Mouse (Mus musculus) adrenal gland, postnatal 10 days (tissue): ENCODE data around the gene Lipe. TPM values are rescaled to one million over a fixed set of nuclear protein-coding genes. Genes with fewer than 3 reads are reported as not detected.
"Not testable (repeated sequence)": the region's sequence is repeated elsewhere in the genome, so short reads cannot be mapped to it uniquely, and the experiment has no call there.

Experiments
- DNase-seq: peaks from one replicate; pipeline ENCODE4 v3.0.0; 2021; ENCODE audit warnings: mixed read lengths
- long read RNA-seq, 2 experiments: library from polyadenylated mRNA; stranded (forward); transcript quantifications; one replicate each; pipeline ENCODE4 v2.0.0; 2021
- total RNA-seq, 2 experiments: library from RNA; stranded (reverse); gene quantifications; 2 replicates each; pipeline ENCODE4 v1.2.3; 2021

Lipe gene
- total RNA-seq, result 100 to 1,000 TPM; 391 to 441 TPM
- long read RNA-seq, experiment 1, transcript Lipe-202 (10 exons, 2,661 nt), result major isoform, 51 of 322 reads
- long read RNA-seq, experiment 1, transcript Lipe-208 (9 exons, 3,171 nt), result minor isoform, 16 of 322 reads
- long read RNA-seq, experiment 1, transcript Lipe-201 (10 exons, 3,613 nt), result minor isoform, 26 of 322 reads
- long read RNA-seq, experiment 1, partial matches to known transcripts, result 72 of 322 reads
- long read RNA-seq, experiment 1, other reads (novel, unspliced or antisense), result 157 of 322 reads
- long read RNA-seq, experiment 2, transcript Lipe-201 (10 exons, 3,613 nt), result minor isoform, 13 of 57 reads
- long read RNA-seq, experiment 2, transcript Lipe-202 (10 exons, 2,661 nt), result major isoform, 18 of 57 reads
- long read RNA-seq, experiment 2, partial matches to known transcripts, result 10 of 57 reads
- long read RNA-seq, experiment 2, other reads (novel, unspliced or antisense), result 14 of 57 reads

- no peak for DNase-seq
Observed at GRCm38 (mm10) chr7:25398610-25399009, at the start of gene Lipe. Gene Lipe, minus strand, starts transcription at chr7:25398710.

- no peak for DNase-seq
Observed at GRCm38 (mm10) chr7:25440816-25441153, 42.3 kb upstream of the Lipe start.

GRCm38 (mm10) chr7:25439978-25440815 lies 41.7 kb upstream of the Lipe start:
- DNase-seq, result peak; percentile 23

- no peak for DNase-seq
Observed at GRCm38 (mm10) chr7:25439124-25439822, 40.8 kb upstream of the Lipe start.

GRCm38 (mm10) chr7:25436704-25437103 lies 38.2 kb upstream of the Lipe start:
- DNase-seq, result no peak

GRCm38 (mm10) chr7:25436226-25436625 lies 37.7 kb upstream of the Lipe start:
- DNase-seq, result no peak

- no peak for DNase-seq
Observed at GRCm38 (mm10) chr7:25435546-25435851, 37.0 kb upstream of the Lipe start.

- no peak for DNase-seq
Observed at GRCm38 (mm10) chr7:25434654-25435545, 36.4 kb upstream of the Lipe start.

GRCm38 (mm10) chr7:25433781-25434560 lies 35.5 kb upstream of the Lipe start:
- DNase-seq, result no peak

GRCm38 (mm10) chr7:25433007-25433541 lies 34.6 kb upstream of the Lipe start:
- no peak for DNase-seq

GRCm38 (mm10) chr7:25432381-25432780 lies 33.9 kb upstream of the Lipe start:
- DNase-seq, result no peak

GRCm38 (mm10) chr7:25429886-25430784 lies 31.6 kb upstream of the Lipe start:
- DNase-seq, result no peak

- DNase-seq, result no peak
Observed at GRCm38 (mm10) chr7:25428321-25428720, 29.8 kb upstream of the Lipe start.

- DNase-seq, result no peak
Observed at GRCm38 (mm10) chr7:25427144-25427543, 28.6 kb upstream of the Lipe start.

- not testable (repeated sequence) for DNase-seq
Observed at GRCm38 (mm10) chr7:25426380-25426779, 27.9 kb upstream of the Lipe start.

- peak; percentile 90 for DNase-seq
Observed at GRCm38 (mm10) chr7:25424429-25424828, 25.9 kb upstream of the Lipe start.

- DNase-seq, result peak; percentile 29
Observed at GRCm38 (mm10) chr7:25422286-25422841, 23.9 kb upstream of the Lipe start.

GRCm38 (mm10) chr7:25419943-25420342 lies 21.4 kb upstream of the Lipe start:
- no peak for DNase-seq

GRCm38 (mm10) chr7:25419536-25419935 lies 21.0 kb upstream of the Lipe start:
- no peak for DNase-seq
